Mouse (Mus musculus) lung, postnatal 0 days (tissue): ENCODE measurements at regions not wholly inside any gene's neighbourhood (a gene's known extent, or its start where the extent isn't known, plus 50 kb on each side); places are given as distances from the start of the nearest gene placed in this dataset.

Experiments
- ATAC-seq: fragments of 200-750 bp; cut with Nextera tagmentation; 2 replicates; pipeline ENCODE4 v1.8.0; 2017; ENCODE audit warnings: moderate library complexity
- DNase-seq: peaks from one replicate; pipeline ENCODE4 v3.0.0-alpha.2; 2016; ENCODE audit warnings: low spot score
- H3K27ac ChIP-seq: fragments of 300-500 bp; sonication (generic); 2 replicates; pipeline ENCODE4 v1.5.1; 2014; ENCODE audit warnings: antibody characterized with exemption, mild to moderate bottlenecking, low read length, mixed read lengths
- H3K27me3 ChIP-seq: fragments of 300-500 bp; sonication (generic); replicated peaks from 2 replicates; pipeline ENCODE4 v1.6.1; 2014; ENCODE audit warnings: low read length, mixed read lengths; ENCODE audit not compliant: insufficient read depth
- H3K36me3 ChIP-seq: fragments of 300-500 bp; sonication (generic); 2 replicates; pipeline ENCODE4 v1.6.1; 2014; ENCODE audit warnings: low read length, mixed read lengths; ENCODE audit not compliant: insufficient read depth
- H3K4me1 ChIP-seq: fragments of 300-500 bp; sonication (generic); 2 replicates; pipeline ENCODE4 v1.6.1; 2014; ENCODE audit warnings: antibody characterized with exemption, low read depth, low read length, mixed read lengths; ENCODE audit not compliant: insufficient read depth
- H3K4me2 ChIP-seq: fragments of 300-500 bp; sonication (generic); replicated peaks from 2 replicates; pipeline ENCODE4 v1.6.1; 2014; ENCODE audit warnings: low read depth, mild to moderate bottlenecking, low read length, moderate library complexity, mixed read lengths
- H3K4me3 ChIP-seq: fragments of 300-500 bp; sonication (generic); 2 replicates; pipeline ENCODE4 v1.5.1; 2014; ENCODE audit warnings: low read depth, low read length
- H3K9ac ChIP-seq: fragments of 300-500 bp; sonication (generic); replicated peaks from 2 replicates; pipeline ENCODE4 v1.6.1; 2014; ENCODE audit warnings: low read depth, mild to moderate bottlenecking
- H3K9me3 ChIP-seq: fragments of 300-500 bp; sonication (generic); 2 replicates; pipeline ENCODE4 v1.6.1; 2016; ENCODE audit warnings: low read length, mixed read lengths
- CTCF ChIP-seq: IDR thresholded peaks from 2 replicates; pipeline ENCODE4 v1.5.1; 2016; ENCODE audit warnings: antibody characterized with exemption, mild to moderate bottlenecking
- EP300 ChIP-seq: IDR thresholded peaks from 2 replicates; pipeline ENCODE4 v1.6.1; 2016; ENCODE audit warnings: antibody characterized with exemption, mild to moderate bottlenecking, control low read depth
- WGBS: fragments of 180-500 bp; shearing (Covaris S2); extraction: QIAGEN DNeasy Blood & Tissue Kit; methylation state at CpG from one replicate; pipeline ENCODE4 v1.1.7; 2014; 5-methylcytosine and 5-hydroxymethylcytosine counted together

DNA sequence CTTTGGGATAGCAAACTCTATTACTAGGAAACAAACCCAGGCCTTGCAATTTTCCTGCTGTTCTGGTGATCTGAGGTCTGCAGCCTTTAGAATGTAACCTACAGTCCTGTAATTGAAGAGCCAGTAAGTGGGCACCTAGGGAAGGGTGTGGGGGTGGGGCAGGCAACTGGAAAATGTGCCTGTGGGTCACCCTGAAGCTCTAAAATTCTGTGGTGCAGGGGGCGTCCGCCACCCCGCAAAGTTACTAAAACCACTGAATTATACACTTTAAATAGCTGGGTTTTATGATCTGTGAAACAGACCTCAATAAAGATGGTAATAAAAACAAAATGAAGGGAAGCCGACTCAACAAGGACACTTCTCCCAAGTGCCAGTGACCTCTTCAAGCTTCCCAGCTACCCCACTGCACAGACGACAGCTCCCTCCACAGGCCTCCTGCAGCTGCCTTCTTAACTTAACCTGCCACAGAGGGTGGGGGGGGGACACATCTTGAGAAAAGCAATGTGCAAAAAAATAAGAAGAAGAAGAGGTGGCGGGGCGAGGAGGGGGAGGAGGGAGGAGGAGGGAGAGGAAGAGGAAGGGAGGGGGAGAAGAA is 205.9 kb downstream of the Xxylt1 start:
- Histone ChIP-seq H3K36me3 (no peaks in the 10 kb centered on the region), H3K9me3 (no peaks in the 10 kb centered on the region), H3K4me2 (no peak overlapping the region), H3K9ac (no peak overlapping the region), H3K4me1 (no peaks in the 10 kb centered on the region), H3K4me3 (no peak overlapping the region), H3K27me3 (no peaks in the 10 kb centered on the region), H3K27ac (no peak overlapping the region)
- TF ChIP-seq CTCF (peak; percentile 44), EP300 (no peak)
- 63% methylated on average over 7 of the region's 7 CpGs for WGBS
- no peak for DNase-seq
- ATAC-seq: no peak

DNA sequence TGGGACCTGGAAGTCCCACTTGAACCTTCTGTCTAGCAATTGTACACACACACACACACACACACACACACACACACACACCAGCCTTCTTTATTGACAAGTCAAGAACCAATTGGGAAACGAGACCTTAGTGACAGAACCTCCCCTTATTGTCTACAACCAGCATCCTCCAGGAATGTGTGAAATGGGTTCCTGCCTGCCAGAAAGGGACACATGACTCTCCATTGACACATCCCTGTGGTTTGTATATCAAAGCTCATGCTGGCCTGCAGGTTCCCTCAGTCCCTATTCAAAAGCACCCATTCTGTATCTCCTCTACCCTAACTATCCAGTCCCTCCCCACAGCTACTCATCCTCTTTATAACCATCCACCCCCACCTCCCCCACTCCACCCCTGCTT is 202.4 kb downstream of the Xxylt1 start:
- Histone ChIP-seq H3K9me3 (no peaks in the 10 kb centered on the region), H3K27ac (no peak overlapping the region), H3K4me1 (no peaks in the 10 kb centered on the region), H3K36me3 (no peaks in the 10 kb centered on the region), H3K4me3 (no peak overlapping the region), H3K9ac (no peak overlapping the region), H3K4me2 (no peak overlapping the region), H3K27me3 (no peaks in the 10 kb centered on the region)
- ATAC-seq: no peak
- no peak for DNase-seq
- 63% methylated on average over 1 of the region's 1 CpGs for WGBS
- TF ChIP-seq CTCF: no peak
- TF ChIP-seq EP300: no peak

DNA sequence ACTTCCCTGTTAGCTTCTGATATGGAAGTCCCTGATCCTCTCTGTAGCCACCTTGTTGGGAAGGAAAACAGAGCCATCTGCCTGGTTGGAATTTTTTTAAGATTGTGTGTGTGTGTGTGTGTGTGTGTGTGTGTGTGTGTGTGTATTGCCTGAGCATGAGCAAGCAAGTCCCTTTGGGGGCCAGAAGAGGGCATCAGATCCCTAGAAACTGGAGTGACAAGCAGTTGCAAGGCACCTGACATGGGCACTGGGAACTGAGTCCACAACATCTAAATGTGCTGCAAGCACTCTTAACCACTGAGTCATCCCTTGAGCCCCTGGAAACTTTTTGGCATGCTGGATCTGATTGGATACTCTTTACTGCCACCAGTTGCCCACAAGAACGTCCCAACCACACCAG is 201.4 kb downstream of the Xxylt1 start:
- no peak overlapping the region for H3K27ac ChIP-seq
- no peak for ATAC-seq
- TF ChIP-seq EP300 (no peak), CTCF (no peak)
- H3K9me3 ChIP-seq: no peaks in the 10 kb centered on the region
- H3K27me3 ChIP-seq: no peaks in the 10 kb centered on the region
- H3K4me3 ChIP-seq: no peak overlapping the region
- H3K9ac ChIP-seq: no peak overlapping the region
- DNase-seq: no peak
- no peak overlapping the region for H3K4me2 ChIP-seq
- WGBS: 89% methylated on average over 1 of the region's 1 CpGs
- no peaks in the 10 kb centered on the region for H3K36me3 ChIP-seq
- no peaks in the 10 kb centered on the region for H3K4me1 ChIP-seq

GRCm38 (mm10) chr16:30880682-30881081 is 200.6 kb downstream of the Xxylt1 start:
- Histone ChIP-seq H3K27me3 (no peaks in the 10 kb centered on the region), H3K27ac (no peak overlapping the region), H3K4me2 (no peak overlapping the region), H3K9me3 (no peaks in the 10 kb centered on the region), H3K4me1 (no peaks in the 10 kb centered on the region), H3K36me3 (no peaks in the 10 kb centered on the region), H3K4me3 (no peak overlapping the region), H3K9ac (no peak overlapping the region)
- TF ChIP-seq EP300 (no peak), CTCF (no peak)
- DNase-seq (no peak), ATAC-seq (no peak)
- WGBS: 87% methylated on average over 3 of the region's 3 CpGs

DNA sequence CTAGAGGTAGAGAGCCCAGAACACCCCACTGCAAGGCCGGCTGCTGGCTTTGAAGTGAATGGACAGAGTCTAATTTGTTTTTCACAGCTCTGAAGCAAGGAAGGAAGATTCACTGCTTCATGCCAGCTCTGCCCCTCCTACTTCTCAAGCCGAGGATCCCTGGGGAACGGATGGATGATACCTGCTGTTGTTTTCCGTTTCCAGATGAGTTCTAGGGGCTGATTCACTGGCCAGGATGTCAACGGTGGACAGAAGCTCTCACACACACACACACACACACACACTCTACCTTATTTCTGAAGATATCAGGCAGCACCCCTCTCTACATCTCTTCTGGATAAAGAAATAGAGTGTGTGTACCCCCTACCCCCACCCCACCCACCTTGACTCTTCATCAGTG is 200.0 kb downstream of the Xxylt1 start:
- H3K4me1 ChIP-seq: no peaks in the 10 kb centered on the region
- H3K4me2 ChIP-seq: no peak overlapping the region
- H3K36me3 ChIP-seq: no peaks in the 10 kb centered on the region
- TF ChIP-seq EP300 (no peak), CTCF (no peak)
- DNase-seq (no peak), ATAC-seq (no peak)
- no peaks in the 10 kb centered on the region for H3K27me3 ChIP-seq
- no peaks in the 10 kb centered on the region for H3K9me3 ChIP-seq
- no peak overlapping the region for H3K9ac ChIP-seq
- H3K27ac ChIP-seq: no peak overlapping the region
- 73% methylated on average over 5 of the region's 5 CpGs for WGBS
- no peak overlapping the region for H3K4me3 ChIP-seq

- H3K4me3 ChIP-seq: no peak overlapping the region
- no peak for DNase-seq
- TF ChIP-seq CTCF (no peak), EP300 (no peak)
- no peak for ATAC-seq
- WGBS: 53% methylated on average over 13 of the region's 13 CpGs
- no peak overlapping the region for H3K4me2 ChIP-seq
- H3K36me3 ChIP-seq: no peaks in the 10 kb centered on the region
- H3K4me1 ChIP-seq: no peaks in the 10 kb centered on the region
- no peaks in the 10 kb centered on the region for H3K27me3 ChIP-seq
- no peak overlapping the region for H3K9ac ChIP-seq
- H3K9me3 ChIP-seq: no peaks in the 10 kb centered on the region
- no peak overlapping the region for H3K27ac ChIP-seq
Observed at GRCm38 (mm10) chr16:30883490-30884188, 197.6 kb downstream of the Xxylt1 start.
